Mouse (Mus musculus): ENCODE results near the gene Masp2.

Gene Masp2

DNA sequence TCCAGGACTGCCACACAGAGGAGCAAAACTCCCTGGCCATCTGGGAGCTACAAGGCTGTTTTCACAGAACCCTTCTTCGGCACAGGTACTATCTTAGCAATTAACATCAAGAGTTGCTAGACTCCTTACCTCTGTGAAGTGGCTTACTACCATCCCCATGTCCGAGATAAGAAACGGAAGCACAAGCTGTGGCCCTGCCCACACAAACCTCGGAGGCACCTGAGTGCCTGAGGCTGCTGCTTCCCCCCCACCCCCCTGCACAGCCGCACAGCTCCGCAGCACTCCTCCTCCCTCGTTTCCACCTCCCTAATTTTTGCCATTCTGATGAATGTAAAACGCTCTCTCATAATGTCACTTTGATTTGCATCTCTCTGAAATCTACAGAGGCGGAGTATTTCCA lies 35.9 kb downstream of the Masp2 start:
- no peak for DNase-seq (ENCODE audit: low spot score in 2 of 2)

DNA sequence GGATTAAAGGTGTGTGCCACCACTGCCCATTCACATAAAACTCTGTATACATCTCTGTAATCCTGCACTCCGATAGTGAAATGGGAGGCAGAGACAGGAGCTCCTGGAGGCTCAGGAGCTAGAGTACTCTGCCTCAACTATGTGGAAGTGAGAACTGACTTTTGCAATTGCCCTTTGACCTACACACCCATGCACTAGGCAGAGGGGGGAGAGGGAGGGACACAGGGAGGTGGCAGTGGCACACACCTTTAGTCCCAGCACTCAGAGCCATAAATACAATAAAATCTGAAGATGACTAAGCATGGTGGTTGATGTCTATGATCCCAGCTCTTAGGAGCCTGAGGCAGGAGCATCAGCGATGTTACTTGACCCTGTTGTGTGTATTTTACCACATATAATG lies 37.1 kb downstream of the Masp2 start:
- no peak for DNase-seq (ENCODE audit: low spot score in 2 of 2)

- DNase-seq (ENCODE audit: low spot score in 2 of 2), result no peak
These were observed 38.8 kb downstream of the Masp2 start for GRCm38 (mm10) chr4:148641121-148641520.

- no peak for DNase-seq (ENCODE audit: low spot score in 2 of 2)
These were observed 41.2 kb downstream of the Masp2 start, which contains the start of gene Gm572 for GRCm38 (mm10) chr4:148643291-148644156. Gene Gm572, plus strand, starts transcription at chr4:148643317.

GRCm38 (mm10) chr4:148644157-148644511 lies 41.8 kb downstream of the Masp2 start:
- DNase-seq (ENCODE audit: low spot score in 2 of 2), result peak; percentile 70 to 89

DNA sequence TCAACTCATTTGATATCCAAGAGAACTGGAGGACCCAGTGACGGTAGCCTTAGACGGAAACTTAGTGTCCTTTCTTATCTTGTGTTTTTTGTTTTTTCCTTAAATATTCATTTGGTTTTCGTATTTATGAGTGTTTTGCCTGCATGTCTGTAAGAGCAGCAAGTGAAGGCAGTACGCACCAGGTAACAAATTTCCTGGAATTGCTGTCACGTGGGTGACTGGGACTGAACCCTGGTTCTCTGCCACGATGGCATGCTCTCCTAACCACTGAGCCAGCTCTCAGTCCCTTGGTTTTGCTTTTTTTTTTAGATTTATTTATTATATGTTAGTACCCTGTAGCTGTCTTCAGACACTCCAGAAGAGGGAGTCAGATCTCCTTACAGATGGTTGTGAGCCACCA lies 42.6 kb downstream of the Masp2 start:
- no peak for DNase-seq (ENCODE audit: low spot score in 2 of 2)

GRCm38 (mm10) chr4:148646616-148647015 lies 44.3 kb downstream of the Masp2 start:
- DNase-seq (ENCODE audit: low spot score in 2 of 2), result no peak

GRCm38 (mm10) chr4:148649309-148649708 lies 47.0 kb downstream of the Masp2 start:
- DNase-seq (ENCODE audit: low spot score in 2 of 2), result no peak

DNA sequence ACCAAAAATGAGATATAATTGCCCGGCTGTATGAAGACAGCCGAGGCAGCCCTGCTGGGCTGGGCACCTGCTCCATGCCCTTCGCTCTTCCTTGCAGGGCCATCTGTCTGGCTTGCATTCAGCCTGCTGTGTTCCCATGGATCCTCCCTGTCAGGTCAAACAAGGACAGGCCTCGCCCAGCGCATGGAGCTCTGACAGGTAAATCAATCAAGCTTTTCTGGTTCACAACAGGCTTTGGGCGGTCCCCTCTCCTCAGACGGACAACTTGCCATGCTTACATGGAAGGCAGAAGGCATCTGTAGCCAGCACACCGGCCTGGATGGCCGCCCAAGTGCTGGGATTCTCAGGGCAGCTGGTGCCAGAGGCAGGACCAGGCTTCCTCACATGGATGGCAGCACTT lies 48.7 kb downstream of the Masp2 start:
- no peak for DNase-seq (ENCODE audit: low spot score in 2 of 2)

DNA sequence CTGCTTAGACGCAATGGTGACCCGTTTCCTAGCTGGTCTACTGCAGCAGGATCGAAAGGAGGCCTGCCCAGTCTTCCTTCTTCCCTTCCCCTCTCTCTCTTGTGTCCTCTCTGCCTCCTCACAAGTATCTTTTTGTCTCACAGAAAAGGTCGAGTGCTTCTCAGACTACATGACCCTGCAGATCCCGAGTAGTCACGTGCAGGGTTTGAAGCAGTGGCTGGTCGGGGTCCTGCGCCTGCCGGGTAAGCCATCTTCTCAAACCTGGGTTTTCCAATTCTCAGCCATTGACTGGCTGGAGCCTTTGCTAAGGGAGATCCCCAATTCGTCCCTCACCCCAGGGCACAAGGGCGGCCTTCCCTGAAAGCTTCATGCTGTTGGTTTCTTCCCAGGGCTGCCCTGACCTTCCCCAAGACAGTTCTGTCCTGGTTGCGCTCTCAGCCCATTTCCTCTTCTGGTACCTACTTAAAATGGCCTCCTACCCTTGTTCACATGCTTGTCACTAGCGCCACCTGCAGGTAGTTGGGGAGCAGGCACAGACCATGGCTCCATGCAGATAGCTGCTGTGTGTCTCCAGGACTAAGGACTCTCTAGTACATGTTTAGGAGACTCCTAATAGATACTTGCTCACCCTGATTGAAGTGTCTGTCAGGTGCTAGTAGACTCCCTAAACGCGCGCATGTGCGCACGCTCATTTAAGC lies 52.5 kb downstream of the Masp2 start:
- DNase-seq (ENCODE audit: low spot score in 2 of 2), result peak; percentile 57 to 64

DNA sequence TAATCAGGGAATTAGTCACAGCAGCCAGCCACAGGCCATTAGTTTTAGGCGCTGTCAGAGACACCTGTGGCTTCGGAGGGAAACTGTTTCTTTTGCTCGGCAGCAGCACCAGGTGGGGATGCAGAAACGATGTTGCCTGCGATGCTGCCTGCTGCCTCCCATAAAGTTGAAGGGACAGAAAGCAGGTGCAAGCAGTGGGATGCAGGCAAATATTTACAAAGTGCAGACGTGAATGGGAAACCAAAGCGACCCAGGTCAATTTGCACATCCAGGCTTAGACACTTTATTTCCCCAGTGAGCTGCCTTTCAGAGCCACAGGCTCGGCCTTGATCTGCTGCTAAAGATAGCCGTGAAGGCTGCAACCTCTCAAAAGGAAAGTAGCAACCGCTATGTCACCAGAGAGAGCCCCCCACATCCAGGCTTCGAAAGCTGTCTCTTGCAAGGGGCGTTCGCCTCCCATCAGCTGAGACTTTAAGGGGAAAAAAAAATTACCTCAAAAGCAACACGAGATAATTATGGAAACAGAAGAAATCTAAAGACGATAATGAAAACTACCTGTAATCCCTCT lies 54.4 kb downstream of the Masp2 start:
- peak; percentile 56 to 61 for DNase-seq (ENCODE audit: low spot score in 2 of 2)

DNA sequence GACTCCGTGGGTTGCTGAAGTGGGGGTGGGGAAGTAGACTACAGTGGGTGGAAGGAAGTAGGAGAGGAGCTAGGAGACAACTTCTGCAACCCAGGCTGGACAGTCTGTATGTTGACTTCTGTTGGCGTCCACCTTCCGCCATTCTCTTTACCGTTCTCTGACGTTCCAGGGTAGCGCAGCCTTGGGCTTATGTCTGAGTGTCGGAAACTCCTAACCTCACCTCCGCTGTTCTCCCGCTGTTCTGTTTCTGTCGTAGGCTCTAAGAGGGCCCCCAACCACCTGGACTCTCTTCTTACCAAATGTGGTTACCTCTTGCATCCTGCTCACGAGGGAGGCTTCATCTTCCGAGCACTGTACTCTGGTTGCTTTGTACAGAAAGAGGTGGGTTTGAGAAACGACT lies 55.4 kb downstream of the Masp2 start:
- peak; percentile 73 to 78 for DNase-seq (ENCODE audit: low spot score in 2 of 2)

GRCm38 (mm10) chr4:148660174-148660573 lies 57.8 kb downstream of the Masp2 start:
- no peak for DNase-seq (ENCODE audit: low spot score in 2 of 2)

DNA sequence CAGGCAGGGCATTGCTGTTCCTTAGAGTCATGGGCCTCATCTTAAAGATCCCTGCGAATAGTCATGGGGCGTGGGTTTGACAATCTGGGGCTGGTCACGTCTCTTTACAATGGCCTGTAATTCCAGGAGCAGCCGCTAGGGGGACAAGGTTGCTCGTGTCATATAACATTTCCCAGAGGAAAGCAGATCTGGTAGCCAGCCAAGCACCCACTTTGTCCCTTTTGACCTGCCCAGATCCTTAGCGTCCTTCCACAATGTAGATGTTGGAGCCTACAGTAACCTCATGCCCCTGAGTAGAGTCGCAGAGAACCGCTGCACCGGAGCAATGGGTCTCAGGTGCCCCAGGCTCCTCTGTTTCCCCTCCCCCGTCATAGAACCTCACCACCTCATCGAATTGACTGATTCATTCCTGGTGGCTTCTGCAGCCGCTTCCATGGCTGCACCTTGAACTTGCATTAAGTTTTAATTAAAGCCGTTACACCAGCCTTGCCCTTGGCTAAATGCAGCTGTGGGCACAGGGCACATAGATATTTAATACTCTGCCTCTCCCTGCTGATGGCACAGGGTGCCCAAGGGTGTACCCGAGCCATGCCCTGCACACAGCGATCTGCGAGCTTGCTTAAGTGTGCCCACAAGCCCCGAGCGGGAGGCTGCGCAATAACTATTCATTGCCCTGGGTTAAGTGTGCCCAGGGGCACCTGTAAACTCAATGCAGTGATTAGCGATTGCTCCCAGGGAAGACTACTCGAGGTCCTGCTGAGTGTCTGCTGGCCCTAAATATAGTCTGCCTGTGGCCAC lies 60.0 kb downstream of the Masp2 start:
- peak; percentile 61 to 83 for DNase-seq (ENCODE audit: low spot score in 2 of 2)

- no peak for DNase-seq (ENCODE audit: low spot score in 2 of 2)
These were observed 61.0 kb downstream of the Masp2 start for GRCm38 (mm10) chr4:148663326-148663725.

DNA sequence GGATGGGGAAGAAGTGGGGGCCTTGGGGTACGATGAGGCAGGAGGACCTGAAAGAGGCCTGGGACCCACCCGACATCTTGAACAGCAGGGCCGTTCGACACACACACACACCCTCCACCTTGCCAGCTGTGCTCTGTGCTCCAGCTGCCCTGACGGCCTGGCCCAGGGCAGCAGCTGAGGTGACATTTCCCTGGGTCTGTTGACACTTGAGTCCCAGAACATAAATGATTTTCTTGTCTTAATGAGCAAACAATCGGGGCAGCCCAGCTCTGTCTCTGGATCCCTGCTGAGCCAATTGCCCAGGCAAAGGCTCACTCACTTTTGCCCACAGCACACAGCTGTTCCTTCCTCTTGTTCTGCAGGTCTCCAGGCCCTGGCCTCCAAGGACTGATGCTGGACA lies 61.7 kb downstream of the Masp2 start:
- no peak for DNase-seq (ENCODE audit: low spot score in 2 of 2)
